8 mouse cellular contexts compared by ENCODE assay signal in the genomic region with DNA sequence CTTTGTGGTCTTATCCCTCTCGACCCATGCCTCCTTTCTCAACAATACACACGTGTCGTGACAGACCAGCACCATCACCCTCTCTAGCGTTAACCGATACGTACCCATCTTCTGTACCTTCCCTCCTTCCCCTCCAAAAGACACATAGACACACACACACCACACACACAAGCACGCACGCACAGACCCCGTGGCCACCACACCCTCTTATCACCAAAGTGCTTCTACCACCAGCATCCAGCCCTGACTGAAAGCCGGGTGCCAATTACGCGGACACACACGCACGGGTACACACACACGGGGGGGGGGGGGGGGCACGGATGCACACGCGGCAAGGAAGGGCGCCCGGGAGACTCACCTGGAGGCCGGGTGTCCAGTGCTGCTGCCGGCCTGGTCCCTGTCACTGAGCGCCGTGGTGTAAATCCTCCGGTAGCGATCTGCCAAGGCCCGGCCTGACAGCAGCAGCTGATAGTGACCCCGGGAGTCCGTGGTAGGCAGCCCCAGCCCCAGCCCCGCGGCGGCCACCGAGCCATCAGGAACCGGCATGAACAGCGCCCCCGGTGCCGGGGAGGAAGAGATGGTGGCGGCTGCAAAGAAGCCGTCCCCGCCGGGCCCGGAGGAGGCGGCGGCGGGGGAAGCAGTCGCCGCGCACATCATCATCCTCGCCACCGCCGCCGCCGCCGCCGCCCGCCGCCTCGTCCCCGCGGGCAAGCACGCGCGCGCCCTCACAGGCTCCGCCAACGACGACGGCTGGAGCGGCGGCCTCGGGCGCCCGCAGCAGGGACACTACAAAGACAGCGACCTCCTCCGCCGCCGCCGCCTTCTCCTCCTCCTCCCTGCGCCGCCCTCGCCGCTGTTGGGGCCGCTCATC. TPM values are rescaled to one million over a fixed set of nuclear protein-coding genes. Genes with fewer than 3 reads are reported as not detected.
DNase-seq lines count a peak whose midpoint lies in the region; ATAC-seq lines count a peak whose summit lies in the region.

No protein-coding gene starts in this region.

- peak; percentile 58 for ATAC-seq in intestine, embryonic 15.5 days
- ATAC-seq in limb, embryonic 12.5 days (ENCODE audit: insufficient number of reproducible peaks, insufficient read depth, low FRiP score, low TSS enrichment, low read depth): peak; percentile 18
- peak; percentile 69 for ATAC-seq in midbrain, embryonic 13.5 days
- ATAC-seq in stomach, embryonic 14.5 days (ENCODE audit: insufficient number of reproducible peaks, insufficient read depth, low FRiP score, low read depth): peak; percentile 34

- H3K27ac ChIP-seq in intestine, embryonic 15.5 days: peak overlapping the region; percentile 85
- H3K27ac ChIP-seq in limb, embryonic 12.5 days: peak overlapping the region; percentile 87
- H3K27ac ChIP-seq in midbrain, embryonic 13.5 days: peak overlapping the region; percentile 98
- peak overlapping the region; percentile 68 for H3K27ac ChIP-seq in stomach, embryonic 14.5 days (ENCODE audit: low read length)

- H3K4me1 ChIP-seq in intestine, embryonic 15.5 days (replicated peaks): peaks cover 12% of the 10 kb centered on the region; the same call in 1 of the 2 replicates
- peaks cover 10% of the 10 kb centered on the region for H3K4me1 ChIP-seq in limb, embryonic 12.5 days (replicated peaks)
- H3K4me1 ChIP-seq in midbrain, embryonic 13.5 days (replicated peaks): peaks cover 48% of the 10 kb centered on the region
- H3K4me1 ChIP-seq in stomach, embryonic 14.5 days (ENCODE audit: control insufficient read depth, insufficient read depth, low read length): peaks cover 12% of the 10 kb centered on the region

- WGBS in intestine, embryonic 15.5 days: under 1% methylated on average over 66 of the region's 83 CpGs
- WGBS in limb, embryonic 12.5 days: under 1% methylated on average over 45 of the region's 83 CpGs
- under 1% methylated on average over 65 of the region's 83 CpGs for WGBS in midbrain, embryonic 13.5 days
- WGBS in stomach, embryonic 14.5 days: under 1% methylated on average over 49 of the region's 83 CpGs

- H3K9me3 ChIP-seq in intestine, embryonic 15.5 days: no peaks in the 10 kb centered on the region
- no peaks in the 10 kb centered on the region for H3K9me3 ChIP-seq in limb, embryonic 12.5 days
- no peaks in the 10 kb centered on the region for H3K9me3 ChIP-seq in midbrain, embryonic 13.5 days
- no peaks in the 10 kb centered on the region for H3K9me3 ChIP-seq in stomach, embryonic 14.5 days (ENCODE audit: control insufficient read depth, low read depth, low read length)

- H3K9ac ChIP-seq in intestine, embryonic 15.5 days: peak overlapping the region; percentile 74
- H3K9ac ChIP-seq in limb, embryonic 12.5 days (replicated peaks): peak overlapping the region; percentile 82
- peak overlapping the region; percentile 90 for H3K9ac ChIP-seq in midbrain, embryonic 13.5 days (replicated peaks)
- H3K9ac ChIP-seq in stomach, embryonic 14.5 days (replicated peaks; ENCODE audit: low read depth, low read length): peak overlapping the region; percentile 68

- H3K4me3 ChIP-seq in intestine, embryonic 15.5 days (replicated peaks): peak overlapping the region; percentile 81
- H3K4me3 ChIP-seq in limb, embryonic 12.5 days (replicated peaks): peak overlapping the region; percentile 82
- H3K4me3 ChIP-seq in midbrain, embryonic 13.5 days (replicated peaks): peak overlapping the region; percentile 80
- H3K4me3 ChIP-seq in stomach, embryonic 14.5 days (ENCODE audit: low read depth, low read length): peak overlapping the region; percentile 86

- DNase-seq in spleen, adult 18-20 months: peak; percentile 62 to 72
- DNase-seq in spleen, adult 12 weeks (ENCODE audit: low spot score): no peak
- DNase-seq in cerebellum, adult 8-10 months: peak; percentile 50
- peak; percentile 45 for DNase-seq in gastrocnemius, adult 18-20 months (ENCODE audit: low spot score)

- H3K36me3 ChIP-seq in intestine, embryonic 15.5 days: no peaks in the 10 kb centered on the region
- no peaks in the 10 kb centered on the region for H3K36me3 ChIP-seq in limb, embryonic 12.5 days
- no peaks in the 10 kb centered on the region for H3K36me3 ChIP-seq in midbrain, embryonic 13.5 days
- H3K36me3 ChIP-seq in stomach, embryonic 14.5 days (ENCODE audit: control insufficient read depth, insufficient read depth, low read length): no peaks in the 10 kb centered on the region

- peak overlapping the region; percentile 81 for H3K4me2 ChIP-seq in intestine, embryonic 15.5 days (replicated peaks)
- peak overlapping the region; percentile 75 for H3K4me2 ChIP-seq in limb, embryonic 12.5 days
- peak overlapping the region; percentile 75 for H3K4me2 ChIP-seq in midbrain, embryonic 13.5 days (replicated peaks)
- H3K4me2 ChIP-seq in stomach, embryonic 14.5 days (replicated peaks; ENCODE audit: low read depth, low read length): peak overlapping the region; percentile 57

- H3K27me3 ChIP-seq in intestine, embryonic 15.5 days (replicated peaks): no peaks in the 10 kb centered on the region
- H3K27me3 ChIP-seq in limb, embryonic 12.5 days: no peaks in the 10 kb centered on the region
- no peaks in the 10 kb centered on the region for H3K27me3 ChIP-seq in midbrain, embryonic 13.5 days
- H3K27me3 ChIP-seq in stomach, embryonic 14.5 days (ENCODE audit: control insufficient read depth, insufficient read depth, low read length): no peaks in the 10 kb centered on the region

RNA-seq across cellular contexts. Expression of a gene that starts 0.5 kb away (rescaled TPM):
- 10 to 100 TPM; 22.6 to 31.7 TPM for total RNA-seq in gastrocnemius, adult 18-20 months (2021)
- 16.9 and 18.9 TPM in 2 replicates for polyA plus RNA-seq in intestine, embryonic 15.5 days (2015; fragmentation: Nextera tagmentation; extraction: Ambion mirVana)
- 20.2 and 22.7 TPM in 2 replicates for polyA plus RNA-seq in limb, embryonic 12.5 days (2016; fragmentation: Nextera tagmentation; extraction: Ambion mirVana)
- polyA plus RNA-seq in midbrain, embryonic 13.5 days (2015; fragmentation: Nextera tagmentation; extraction: Ambion mirVana): 47.4 and 47.8 TPM in 2 replicates
- 33.8 and 37.8 TPM in 2 replicates for polyA plus RNA-seq in stomach, embryonic 14.5 days (2014; fragmentation: Nextera tagmentation; extraction: Ambion mirVana)

Comparison
In these comparisons a context has a peak if more than half of its experiments do, and no peak if none do; other contexts are left out.
1. ATAC-seq: peak in every context shown above with its lines; median percentile 69 in midbrain, embryonic 13.5 days; 58 in intestine, embryonic 15.5 days; 34 in stomach, embryonic 14.5 days; 18 in limb, embryonic 12.5 days.